Mouse (Mus musculus) brain, embryonic 18.5 days (tissue): ENCODE data around the gene Mapre1.
"Not testable (repeated sequence)": the region's sequence is repeated elsewhere in the genome, so short reads cannot be mapped to it uniquely, and the experiment has no call there.

Experiments used
- DNase-seq: peaks from one replicate; pipeline ENCODE4 v3.0.0-alpha.2; 2012; ENCODE audit warnings: low read depth, low spot score

Mapre1 gene

GRCm38 (mm10) chr2:153740500-153741436 lies at the start of gene Mapre1:
Gene Mapre1, plus strand, starts transcription at chr2:153741274.
- DNase-seq: peak; percentile 97

- DNase-seq: not testable (repeated sequence)
Measured at GRCm38 (mm10) chr2:153693413-153693812, 47.7 kb upstream of the Mapre1 start.

- no peak for DNase-seq
Measured at GRCm38 (mm10) chr2:153694462-153695085, 46.5 kb upstream of the Mapre1 start.

- no peak for DNase-seq
Measured at GRCm38 (mm10) chr2:153696352-153696751, 44.7 kb upstream of the Mapre1 start, which contains the start of gene Dnmt3c. Gene Dnmt3c, plus strand, starts transcription at chr2:153696652.

GRCm38 (mm10) chr2:153703389-153703788 lies 37.7 kb upstream of the Mapre1 start:
- DNase-seq: no peak

- no peak for DNase-seq
Measured at GRCm38 (mm10) chr2:153710701-153711330, 30.3 kb upstream of the Mapre1 start.

GRCm38 (mm10) chr2:153712646-153713091 lies 28.4 kb upstream of the Mapre1 start:
- DNase-seq: peak; percentile 26

GRCm38 (mm10) chr2:153713227-153713626 lies 27.8 kb upstream of the Mapre1 start:
- DNase-seq: peak; percentile 57

- DNase-seq: not testable (repeated sequence)
Measured at GRCm38 (mm10) chr2:153717861-153718260, 23.2 kb upstream of the Mapre1 start.

GRCm38 (mm10) chr2:153723098-153723497 lies 18.0 kb upstream of the Mapre1 start:
- DNase-seq: no peak

- no peak for DNase-seq
Measured at GRCm38 (mm10) chr2:153724424-153724823, 16.6 kb upstream of the Mapre1 start.

- no peak for DNase-seq
Measured at GRCm38 (mm10) chr2:153724871-153725270, 16.2 kb upstream of the Mapre1 start.

GRCm38 (mm10) chr2:153725291-153725690 lies 15.8 kb upstream of the Mapre1 start:
- DNase-seq: no peak

GRCm38 (mm10) chr2:153734033-153734432 lies 7.0 kb upstream of the Mapre1 start:
- no peak for DNase-seq

- peak; percentile 12 for DNase-seq
Measured at GRCm38 (mm10) chr2:153741437-153742065, 477 bp downstream of the Mapre1 start.

- no peak for DNase-seq
Measured at GRCm38 (mm10) chr2:153747994-153748393, 6.9 kb downstream of the Mapre1 start.

GRCm38 (mm10) chr2:153750363-153750762 lies 9.3 kb downstream of the Mapre1 start:
- DNase-seq: no peak

- no peak for DNase-seq
Measured at GRCm38 (mm10) chr2:153762121-153762520, 21.0 kb downstream of the Mapre1 start.

GRCm38 (mm10) chr2:153767484-153767883 lies 26.4 kb downstream of the Mapre1 start:
- DNase-seq: no peak

- DNase-seq: no peak
Measured at GRCm38 (mm10) chr2:153768881-153769280, 27.8 kb downstream of the Mapre1 start.

GRCm38 (mm10) chr2:153772950-153773349 lies 31.9 kb downstream of the Mapre1 start:
- DNase-seq: no peak

- no peak for DNase-seq
Measured at GRCm38 (mm10) chr2:153775472-153775871, 34.4 kb downstream of the Mapre1 start.
